Mouse (Mus musculus) lung, postnatal 0 days (tissue): ENCODE results near the gene Mlxipl.
A peak's percentile ranks its signal among the peaks of the same experiment; 100 is the strongest.

ENCODE experiments used
- CTCF ChIP-seq: IDR thresholded peaks from 2 replicates; pipeline ENCODE4 v1.5.1; 2016; ENCODE audit warnings: antibody characterized with exemption, mild to moderate bottlenecking
- EP300 ChIP-seq: IDR thresholded peaks from 2 replicates; pipeline ENCODE4 v1.6.1; 2016; ENCODE audit warnings: antibody characterized with exemption, mild to moderate bottlenecking, control low read depth

GRCm38 (mm10) chr5:135186621-135187348, 97.1 kb downstream of the Mlxipl start, which contains the start of gene Baz1b:
- peak; percentile 32 for TF ChIP-seq CTCF
- TF ChIP-seq EP300, result peak; percentile 64
